Mouse (Mus musculus) heart, adult 2 months (tissue): ENCODE measurements around the gene Vps45.

Source experiments
- CTCF ChIP-seq: fragments of 200-600 bp; IDR thresholded peaks from 2 replicates; pipeline ENCODE4 v1.8.1; 2022; ENCODE audit warnings: antibody characterized with exemption, mild to moderate bottlenecking, moderate library complexity
- EP300 ChIP-seq: fragments of 200-500 bp; IDR thresholded peaks from 2 replicates; pipeline ENCODE4 v1.6.1; 2011; ENCODE audit warnings: low read depth, low read length, control low read depth; ENCODE audit not compliant: insufficient read depth
- POLR2A ChIP-seq: fragments of 200-500 bp; IDR thresholded peaks from 2 replicates; pipeline ENCODE4 v1.6.1; 2011; ENCODE audit warnings: mild to moderate bottlenecking, low read depth, low read length, control low read depth; ENCODE audit not compliant: insufficient read depth

DNA sequence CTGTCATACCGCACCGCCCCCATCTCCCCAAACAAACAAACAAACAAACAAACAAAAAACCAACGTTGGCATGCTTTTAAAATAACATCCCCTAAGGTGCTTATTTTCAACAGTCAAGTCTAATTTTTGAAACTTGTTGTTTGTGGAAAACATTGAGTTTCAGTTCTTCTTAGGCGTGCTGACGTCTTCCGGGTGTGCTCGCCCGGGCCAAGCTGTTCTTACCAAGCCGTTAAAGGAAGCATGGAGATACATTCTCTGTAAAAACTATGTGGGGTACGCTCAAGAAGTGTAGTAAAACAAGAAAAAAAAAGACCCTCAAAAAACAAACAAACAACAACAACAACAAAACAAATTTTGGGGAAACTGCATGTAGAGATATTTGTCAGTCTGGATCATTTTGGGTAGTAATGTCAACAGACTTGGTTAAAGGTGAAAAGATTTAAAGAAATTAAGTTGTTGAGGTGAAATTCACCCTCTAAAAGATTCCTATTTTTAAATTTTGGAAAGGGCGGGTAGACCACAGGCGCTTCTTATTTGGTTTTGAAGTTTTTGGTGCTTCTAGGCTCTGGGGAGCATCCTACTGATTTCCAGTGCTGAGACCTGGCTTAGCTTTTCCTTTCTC lies 85.9 kb downstream of the Vps45 start:
- TF ChIP-seq CTCF (no peak), POLR2A (peak; percentile 41; the same call in 1 of the 2 replicates), EP300 (no peak)
